Mouse (Mus musculus) forebrain, embryonic 10.5 days (tissue): ENCODE measurements around the gene Pold2. TPM values are rescaled to one million over a fixed set of nuclear protein-coding genes. Genes with fewer than 3 reads are reported as not detected.
"Not testable (repeated sequence)": the region's sequence is repeated elsewhere in the genome, so short reads cannot be mapped to it uniquely, and the experiment has no call there.

Experiments
- DNase-seq: peaks from one replicate; pipeline ENCODE4 v3.0.0-alpha.2; 2017; ENCODE audit warnings: low spot score; ENCODE audit errors: extremely low spot score
- H3K27ac ChIP-seq: fragments of 300-500 bp; sonication (generic); 2 replicates; pipeline ENCODE4 v1.5.1; 2016; ENCODE audit warnings: mild to moderate bottlenecking
- H3K27me3 ChIP-seq: fragments of 300-500 bp; sonication (generic); 2 replicates; pipeline ENCODE4 v1.6.1; 2016; ENCODE audit warnings: mild to moderate bottlenecking; ENCODE audit not compliant: poor library complexity, severe bottlenecking
- H3K36me3 ChIP-seq: fragments of 300-500 bp; sonication (generic); replicated peaks from 2 replicates; pipeline ENCODE4 v1.6.1; 2016; ENCODE audit warnings: mild to moderate bottlenecking, moderate library complexity
- H3K4me1 ChIP-seq: fragments of 300-500 bp; sonication (generic); 2 replicates; pipeline ENCODE4 v1.6.1; 2016
- H3K4me3 ChIP-seq: fragments of 300-500 bp; sonication (generic); 2 replicates; pipeline ENCODE4 v1.5.1; 2016; ENCODE audit warnings: mild to moderate bottlenecking, moderate library complexity
- H3K9me3 ChIP-seq: fragments of 300-500 bp; sonication (generic); 2 replicates; pipeline ENCODE4 v1.6.1; 2016; ENCODE audit warnings: mild to moderate bottlenecking, moderate library complexity
- WGBS: fragments of 180-500 bp; shearing (Covaris S2); methylation state at CpG from one replicate; pipeline ENCODE4 v1.1.7; 2016; 5-methylcytosine and 5-hydroxymethylcytosine counted together
- polyA plus RNA-seq: library from polyadenylated mRNA; unstranded; fragments of >200 nt; fragmentation: Nextera tagmentation; extraction: Ambion mirVana; gene quantifications from 2 replicates; pipeline ENCODE4 v1.2.1, GENCODE M21; 2016

Gene Pold2
- polyA plus RNA-seq, 1 experiment from 2014 or later = 158 TPM

DNA sequence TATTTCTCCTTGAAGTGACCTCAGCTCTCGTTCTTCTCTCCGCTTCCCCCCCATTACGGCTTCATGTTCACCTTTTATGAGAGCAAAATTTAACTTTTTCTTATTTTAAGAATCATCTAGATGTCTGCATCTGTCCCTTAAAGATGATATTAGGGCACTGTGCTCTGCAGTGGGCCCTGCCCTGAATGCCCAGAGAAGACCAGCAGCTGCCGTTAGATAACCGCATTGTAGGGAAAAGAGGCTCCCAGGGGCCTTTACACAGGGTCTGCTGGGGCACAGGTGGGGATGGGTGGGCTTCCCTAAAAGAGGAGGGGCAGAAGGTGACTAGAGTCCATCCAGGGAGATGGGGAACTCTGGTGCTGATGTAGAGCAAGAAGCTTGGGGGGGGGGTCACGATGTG, 15.7 kb upstream of the Pold2 start:
- no peaks in the 10 kb centered on the region for H3K9me3 ChIP-seq
- 75% methylated on average over 6 of the region's 6 CpGs for WGBS
- DNase-seq = no peak
- H3K4me3 ChIP-seq = no peak overlapping the region
- H3K36me3 ChIP-seq = no peaks in the 10 kb centered on the region
- peaks cover 35% of the 10 kb centered on the region for H3K27me3 ChIP-seq
- H3K4me1 ChIP-seq = peaks cover 60% of the 10 kb centered on the region
- H3K27ac ChIP-seq = no peak overlapping the region

DNA sequence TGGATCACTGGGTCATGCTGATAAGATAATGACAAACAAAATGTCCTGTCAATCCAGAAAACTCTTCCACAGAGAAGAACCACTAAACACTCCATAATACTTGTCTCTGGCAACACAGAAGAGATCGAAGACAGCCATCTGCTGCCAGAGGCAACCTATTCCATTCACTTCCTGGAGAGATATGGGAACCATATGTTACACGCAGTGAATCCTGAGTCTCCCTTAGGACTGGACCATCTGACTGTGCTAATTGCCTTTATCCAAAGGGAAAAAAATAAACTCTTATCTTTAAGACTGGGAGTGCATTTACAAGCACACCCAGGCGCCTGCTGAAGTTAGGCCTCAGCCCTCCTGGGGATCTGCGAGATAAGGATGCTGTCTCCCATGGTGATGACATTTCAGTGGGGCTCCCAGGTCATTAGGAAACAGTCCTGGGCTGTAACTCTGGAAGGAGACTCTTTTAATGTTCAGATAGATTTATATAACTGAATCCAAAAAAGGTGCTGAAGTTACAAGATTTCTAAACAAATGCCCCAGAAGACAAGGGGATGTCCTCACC, 14.8 kb upstream of the Pold2 start:
- Histone ChIP-seq H3K36me3 (no peaks in the 10 kb centered on the region), H3K27me3 (peaks cover 26% of the 10 kb centered on the region), H3K4me1 (peaks cover 60% of the 10 kb centered on the region), H3K4me3 (no peak overlapping the region), H3K27ac (0 out of 2 replicates have a peak overlapping the region, but pooled peaks have one; percentile 71), H3K9me3 (no peaks in the 10 kb centered on the region)
- no peak for DNase-seq
- WGBS = 66% methylated on average over 4 of the region's 4 CpGs

DNA sequence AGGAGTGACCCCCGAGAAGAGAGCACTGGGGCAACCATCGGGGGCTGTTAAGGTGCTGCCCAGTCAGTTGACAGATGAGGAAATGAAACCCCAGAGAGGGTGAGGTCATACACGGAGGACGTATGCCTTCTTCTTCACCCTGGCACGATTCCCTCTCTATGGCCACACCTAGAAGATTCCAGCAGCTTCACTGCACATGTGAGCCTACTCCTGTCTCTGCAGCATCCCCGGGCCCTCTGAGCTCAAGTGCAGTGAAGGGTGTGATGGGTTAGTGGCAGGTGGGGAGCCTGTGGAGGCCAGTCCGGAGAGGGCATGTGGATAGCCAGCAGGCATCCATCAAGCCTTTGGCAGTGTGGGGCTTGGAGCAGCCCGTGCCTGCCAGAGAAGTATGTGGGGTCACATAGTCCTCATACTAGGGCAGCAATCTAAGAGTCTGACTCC, 14.1 kb upstream of the Pold2 start:
- no peak for DNase-seq
- Histone ChIP-seq H3K27ac (peak overlapping the region; percentile 71; the same call in 1 of the 2 replicates), H3K27me3 (peaks cover 19% of the 10 kb centered on the region), H3K9me3 (no peaks in the 10 kb centered on the region), H3K4me1 (peaks cover 60% of the 10 kb centered on the region), H3K4me3 (no peak overlapping the region), H3K36me3 (no peaks in the 10 kb centered on the region)
- 72% methylated on average over 8 of the region's 8 CpGs for WGBS

DNA sequence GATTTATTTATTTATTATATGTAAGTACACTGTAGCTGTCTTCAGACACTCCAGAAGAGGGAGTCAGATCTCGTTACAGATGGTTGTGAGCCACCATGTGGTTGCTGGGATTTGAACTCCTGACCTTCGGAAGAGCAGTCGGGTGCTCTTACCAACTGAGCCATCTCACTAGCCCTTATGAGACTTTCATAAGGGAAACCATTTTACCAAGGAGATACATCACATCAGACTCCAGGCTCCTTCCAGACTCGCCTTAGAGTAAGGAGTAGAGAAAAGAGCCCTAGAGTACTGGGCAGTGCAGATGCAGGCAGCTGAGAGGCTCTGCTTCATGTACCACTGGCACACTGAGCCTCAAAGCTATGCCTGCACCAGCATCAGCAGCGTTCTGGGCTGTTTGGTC, 10.5 kb upstream of the Pold2 start:
- 83% methylated on average over 5 of the region's 5 CpGs for WGBS
- DNase-seq, H3K36me3 ChIP-seq, H3K4me3 ChIP-seq, H3K9me3 ChIP-seq, H3K27ac ChIP-seq, H3K27me3 ChIP-seq: not testable (repeated sequence)
- peaks cover 61% of the 10 kb centered on the region for H3K4me1 ChIP-seq

DNA sequence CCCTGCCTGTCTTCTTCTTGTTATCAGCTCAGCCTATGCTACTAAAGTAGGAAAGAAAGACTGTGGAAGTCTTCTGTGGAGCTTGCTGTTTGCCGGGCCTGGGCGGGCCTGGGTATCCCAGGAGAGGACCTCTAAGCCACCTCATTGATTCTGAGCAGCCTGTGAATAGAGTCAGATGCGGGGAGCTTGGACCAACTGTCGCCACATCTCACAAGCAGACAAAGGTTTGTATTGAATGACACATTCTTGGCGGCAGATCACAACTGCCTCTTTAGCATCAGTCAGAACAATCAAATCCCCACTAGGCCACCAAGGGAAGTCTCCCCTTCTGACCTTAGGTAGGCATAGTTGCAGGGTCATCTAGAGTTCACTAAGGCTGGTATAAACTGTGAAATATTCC, 9.2 kb upstream of the Pold2 start:
- H3K36me3 ChIP-seq = no peaks in the 10 kb centered on the region
- DNase-seq = no peak
- peaks cover 48% of the 10 kb centered on the region for H3K4me1 ChIP-seq
- H3K27ac ChIP-seq = peak overlapping the region; percentile 70
- no peak overlapping the region for H3K4me3 ChIP-seq
- no peaks in the 10 kb centered on the region for H3K27me3 ChIP-seq
- no peaks in the 10 kb centered on the region for H3K9me3 ChIP-seq
- 29% methylated on average over 5 of the region's 5 CpGs for WGBS

DNA sequence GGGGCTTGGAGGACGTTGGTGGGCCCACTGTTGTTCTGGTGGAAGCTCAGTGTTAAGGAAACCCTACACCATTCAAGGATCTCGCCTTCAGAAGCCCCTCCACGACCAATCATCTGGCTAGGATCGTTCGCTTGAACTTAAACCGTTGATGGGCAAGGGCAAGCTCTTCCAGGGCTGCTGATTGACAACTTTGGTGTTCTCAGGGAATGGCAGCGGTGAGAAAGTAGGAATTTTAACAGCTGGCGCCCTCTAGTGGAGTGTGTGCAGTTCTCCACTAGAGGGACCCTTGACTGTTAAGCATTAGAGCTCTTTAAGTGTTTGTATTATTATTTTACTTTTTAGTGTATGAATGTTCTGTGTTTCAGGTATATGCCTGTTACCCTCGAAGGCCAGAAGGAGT, 8.1 kb upstream of the Pold2 start:
- Histone ChIP-seq H3K4me1 (peaks cover 39% of the 10 kb centered on the region), H3K36me3 (no peaks in the 10 kb centered on the region), H3K9me3 (no peaks in the 10 kb centered on the region), H3K27me3 (no peaks in the 10 kb centered on the region), H3K27ac (peak overlapping the region; percentile 70), H3K4me3 (no peak overlapping the region)
- peak; percentile 64 for DNase-seq
- 24% methylated on average over 9 of the region's 9 CpGs for WGBS

DNA sequence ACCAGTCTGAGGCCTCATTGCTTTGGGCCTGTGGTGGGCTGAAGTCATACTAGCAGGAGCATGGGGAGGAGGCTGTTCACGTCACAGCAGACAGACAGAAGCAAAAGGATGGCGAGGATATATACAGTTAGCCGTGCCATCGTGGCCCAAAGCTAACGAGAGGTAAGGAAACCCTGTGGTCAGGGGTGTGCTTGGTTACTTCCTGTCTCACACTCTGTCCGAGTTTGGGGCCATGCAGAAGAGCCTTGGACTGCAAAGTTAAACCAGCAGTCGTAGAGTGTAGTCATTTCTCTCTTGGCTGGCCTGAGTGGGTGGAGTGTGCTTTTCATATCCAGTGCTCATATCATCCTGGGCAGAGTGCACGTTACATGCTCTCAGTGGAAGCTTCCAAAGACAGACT, 4.4 kb upstream of the Pold2 start:
- H3K9me3 ChIP-seq = no peaks in the 10 kb centered on the region
- H3K4me3 ChIP-seq = no peak overlapping the region
- peaks cover 34% of the 10 kb centered on the region for H3K4me1 ChIP-seq
- no peaks in the 10 kb centered on the region for H3K36me3 ChIP-seq
- no peak overlapping the region for H3K27ac ChIP-seq
- no peak for DNase-seq
- WGBS = 83% methylated on average over 8 of the region's 8 CpGs
- no peaks in the 10 kb centered on the region for H3K27me3 ChIP-seq

DNA sequence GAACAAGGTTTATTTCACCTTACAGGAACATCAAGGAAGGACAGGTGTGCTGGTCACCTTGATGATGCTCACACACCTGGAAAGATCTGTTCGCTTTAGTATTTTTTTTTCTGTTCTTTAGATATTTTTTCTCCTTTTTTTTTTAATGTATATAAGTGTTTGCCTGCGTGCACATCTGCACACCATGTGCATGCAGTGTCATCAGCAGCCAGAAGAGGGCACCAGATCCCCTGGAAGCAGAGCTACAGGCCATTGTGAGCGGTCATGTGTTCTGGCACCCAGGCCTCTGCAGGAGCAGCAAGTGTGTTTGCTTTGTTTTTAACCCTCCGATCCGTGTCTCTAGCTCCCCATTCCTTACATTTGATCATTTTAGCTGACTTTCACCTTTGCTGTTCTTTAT, 1.8 kb upstream of the Pold2 start:
- 0 out of 2 replicates have a peak overlapping the region, but pooled peaks have one; percentile 15 for H3K27ac ChIP-seq
- peak; percentile 72 for DNase-seq
- H3K4me3 ChIP-seq = no peak overlapping the region
- H3K27me3 ChIP-seq = no peaks in the 10 kb centered on the region
- H3K9me3 ChIP-seq = no peaks in the 10 kb centered on the region
- peaks cover 36% of the 10 kb centered on the region for H3K4me1 ChIP-seq
- peaks cover 20% of the 10 kb centered on the region for H3K36me3 ChIP-seq
- WGBS = 42% methylated on average over 5 of the region's 5 CpGs

DNA sequence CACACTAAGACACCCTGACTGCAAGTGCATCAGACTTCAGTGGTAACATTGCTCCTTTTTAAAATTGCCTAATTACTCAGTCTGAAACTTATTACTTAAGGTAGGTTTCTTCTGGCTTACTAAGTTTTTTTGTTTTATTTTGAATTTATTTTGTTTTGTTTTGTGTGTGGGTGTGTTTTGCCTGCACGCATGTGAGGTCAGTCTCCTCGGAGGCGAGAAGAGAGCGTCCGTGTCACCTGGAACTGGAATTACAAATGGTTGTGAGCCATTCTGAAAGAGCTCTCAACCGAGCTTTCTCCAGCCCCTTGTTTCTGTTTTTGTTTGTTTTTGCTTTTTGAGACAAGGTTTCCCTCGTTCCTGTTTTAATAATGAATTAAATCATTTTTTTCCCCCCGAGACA, 569 bp upstream of the Pold2 start:
- H3K9me3 ChIP-seq = no peaks in the 10 kb centered on the region
- peak overlapping the region; percentile 91 for H3K27ac ChIP-seq
- peaks cover 32% of the 10 kb centered on the region for H3K36me3 ChIP-seq
- peaks cover 36% of the 10 kb centered on the region for H3K4me1 ChIP-seq
- 56% methylated on average over 8 of the region's 8 CpGs for WGBS
- no peak for DNase-seq
- peak overlapping the region; percentile 71 for H3K4me3 ChIP-seq
- no peaks in the 10 kb centered on the region for H3K27me3 ChIP-seq

DNA sequence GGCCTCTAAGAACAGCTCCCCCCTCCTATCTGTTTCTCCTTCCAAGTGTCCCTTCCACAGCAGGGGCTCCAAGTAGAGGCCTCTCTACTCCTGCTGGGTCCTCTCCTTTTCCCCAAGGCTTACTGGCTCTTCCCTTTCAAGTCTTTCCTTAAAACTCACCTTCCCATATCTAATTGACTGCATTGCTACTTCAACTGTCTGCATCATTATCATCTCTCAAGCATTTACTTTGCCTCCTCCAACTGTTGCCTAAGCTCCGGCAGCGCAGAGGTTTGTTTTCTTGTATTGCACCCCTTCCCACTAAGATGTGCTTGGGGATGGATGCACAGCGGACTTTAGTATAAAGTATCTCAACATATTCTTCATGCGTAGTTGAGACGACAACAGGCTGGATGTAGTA, 671 bp downstream of the Pold2 start:
- WGBS = 11% methylated on average over 5 of the region's 5 CpGs
- peak overlapping the region; percentile 71 for H3K4me3 ChIP-seq
- H3K27ac ChIP-seq = peak overlapping the region; percentile 91
- H3K4me1 ChIP-seq = peaks cover 36% of the 10 kb centered on the region
- no peak for DNase-seq
- no peaks in the 10 kb centered on the region for H3K27me3 ChIP-seq
- H3K9me3 ChIP-seq = no peaks in the 10 kb centered on the region
- H3K36me3 ChIP-seq = peaks cover 45% of the 10 kb centered on the region

DNA sequence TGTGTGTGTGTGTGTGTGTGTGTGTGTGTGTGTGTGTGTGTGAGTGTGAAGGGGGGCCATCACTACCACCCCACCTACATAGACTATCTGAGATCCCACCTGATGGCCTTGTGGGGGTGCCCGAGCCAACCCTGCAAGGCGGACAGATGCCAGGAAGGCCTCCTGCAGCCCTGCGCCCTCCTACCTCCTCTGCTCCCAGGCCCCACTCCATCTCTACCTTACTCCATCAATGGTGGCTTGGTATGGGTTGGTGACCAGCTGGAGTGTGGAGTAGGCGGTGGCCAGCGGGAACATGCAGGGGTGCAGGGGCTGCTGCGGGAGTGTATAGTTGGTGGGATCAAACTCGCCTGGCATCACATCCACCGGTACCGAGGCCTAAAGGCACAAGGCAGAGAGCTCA, 4.9 kb downstream of the Pold2 start:
- Histone ChIP-seq H3K4me1 (peaks cover 21% of the 10 kb centered on the region), H3K27me3 (no peaks in the 10 kb centered on the region), H3K4me3 (no peak overlapping the region), H3K36me3 (peaks cover 81% of the 10 kb centered on the region), H3K9me3 (no peaks in the 10 kb centered on the region), H3K27ac (no peak overlapping the region)
- WGBS = 97% methylated on average over 9 of the region's 9 CpGs
- DNase-seq = no peak

DNA sequence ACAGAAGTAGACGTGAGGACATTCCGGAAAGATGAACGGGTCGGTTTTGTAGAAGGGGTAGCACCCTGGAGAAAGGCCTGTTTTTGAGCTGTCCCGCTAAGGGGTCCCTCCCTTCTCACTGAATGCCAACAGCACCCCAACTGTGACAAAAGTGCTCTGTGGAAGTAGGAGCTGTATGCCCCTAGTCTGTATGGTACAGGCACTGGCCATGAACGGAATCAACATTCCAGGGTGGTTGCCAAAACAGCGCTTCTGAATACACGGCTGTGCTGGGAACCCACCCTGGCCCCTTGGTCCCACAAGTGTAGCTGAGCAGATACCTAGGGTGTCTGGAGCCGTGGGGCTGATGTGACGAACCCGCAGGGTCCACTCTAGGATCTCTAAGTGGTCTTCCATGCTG, 5.4 kb downstream of the Pold2 start:
- peaks cover 81% of the 10 kb centered on the region for H3K36me3 ChIP-seq

DNA sequence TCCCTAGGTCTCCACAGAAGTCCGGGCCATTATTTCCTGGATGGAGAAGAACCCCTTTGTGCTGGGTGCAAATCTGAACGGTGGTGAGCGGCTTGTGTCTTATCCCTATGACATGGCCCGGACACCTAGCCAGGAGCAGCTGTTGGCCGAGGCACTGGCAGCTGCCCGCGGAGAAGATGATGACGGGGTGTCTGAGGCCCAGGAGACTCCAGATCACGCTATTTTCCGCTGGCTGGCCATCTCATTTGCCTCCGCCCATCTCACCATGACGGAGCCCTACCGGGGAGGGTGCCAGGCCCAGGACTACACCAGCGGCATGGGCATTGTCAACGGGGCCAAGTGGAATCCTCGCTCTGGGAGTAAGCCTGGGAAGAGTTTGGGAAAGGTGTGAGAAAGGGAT, 8.0 kb downstream of the Pold2 start:
- H3K9me3 ChIP-seq = no peaks in the 10 kb centered on the region
- no peak for DNase-seq
- WGBS = 90% methylated on average over 16 of the region's 16 CpGs
- no peaks in the 10 kb centered on the region for H3K27me3 ChIP-seq
- no peak overlapping the region for H3K27ac ChIP-seq
- H3K36me3 ChIP-seq = peaks cover 63% of the 10 kb centered on the region
- H3K4me3 ChIP-seq = no peak overlapping the region
- H3K4me1 ChIP-seq = peaks cover 4% of the 10 kb centered on the region; the same call in 1 of the 2 replicates

More for the DNA sequence above, 5.4 kb downstream of the Pold2 start:
- Histone ChIP-seq H3K9me3 (no peaks in the 10 kb centered on the region), H3K4me1 (peaks cover 20% of the 10 kb centered on the region), H3K27ac (no peak overlapping the region), H3K27me3 (no peaks in the 10 kb centered on the region), H3K4me3 (no peak overlapping the region)
- DNase-seq = no peak
- whole genome bisulfite sequencing = 95% methylated on average over 11 of the region's 11 CpGs

DNA sequence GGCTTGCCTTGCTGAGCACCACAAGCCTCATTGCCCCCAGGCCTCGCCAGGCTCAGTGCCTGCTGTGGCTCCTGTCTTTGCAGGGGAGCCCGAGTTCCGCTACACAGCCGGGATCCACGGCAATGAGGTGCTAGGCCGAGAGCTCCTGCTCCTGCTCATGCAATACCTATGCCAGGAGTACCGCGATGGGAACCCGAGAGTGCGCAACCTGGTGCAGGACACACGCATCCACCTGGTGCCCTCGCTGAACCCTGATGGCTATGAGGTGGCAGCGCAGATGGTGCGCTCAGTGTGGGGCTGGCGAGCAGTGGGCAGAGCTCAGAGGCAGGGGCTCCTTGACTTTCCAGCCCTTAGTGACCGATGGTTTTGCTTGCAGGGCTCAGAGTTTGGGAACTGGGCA, 8.8 kb downstream of the Pold2 start:
- H3K9me3 ChIP-seq = no peaks in the 10 kb centered on the region

More for the DNA sequence above, 8.8 kb downstream of the Pold2 start:
- 95% methylated on average over 16 of the region's 16 CpGs for whole genome bisulfite sequencing
- DNase-seq = no peak
- no peak overlapping the region for H3K27ac ChIP-seq
- peaks cover 4% of the 10 kb centered on the region; the same call in 1 of the 2 replicates for H3K4me1 ChIP-seq
- peaks cover under 1% of the 10 kb centered on the region; the same call in 1 of the 2 replicates for H3K27me3 ChIP-seq
- no peak overlapping the region for H3K4me3 ChIP-seq
- peaks cover 56% of the 10 kb centered on the region for H3K36me3 ChIP-seq
